Mouse (Mus musculus): ENCODE measurements at regions not wholly inside any gene's neighbourhood (a gene's known extent, or its start where the extent isn't known, plus 50 kb on each side); places are given as distances from the start of the nearest gene placed in this dataset.
"Not testable (repeated sequence)": the region's sequence is repeated elsewhere in the genome, so short reads cannot be mapped to it uniquely, and the experiment has no call there.

DNA sequence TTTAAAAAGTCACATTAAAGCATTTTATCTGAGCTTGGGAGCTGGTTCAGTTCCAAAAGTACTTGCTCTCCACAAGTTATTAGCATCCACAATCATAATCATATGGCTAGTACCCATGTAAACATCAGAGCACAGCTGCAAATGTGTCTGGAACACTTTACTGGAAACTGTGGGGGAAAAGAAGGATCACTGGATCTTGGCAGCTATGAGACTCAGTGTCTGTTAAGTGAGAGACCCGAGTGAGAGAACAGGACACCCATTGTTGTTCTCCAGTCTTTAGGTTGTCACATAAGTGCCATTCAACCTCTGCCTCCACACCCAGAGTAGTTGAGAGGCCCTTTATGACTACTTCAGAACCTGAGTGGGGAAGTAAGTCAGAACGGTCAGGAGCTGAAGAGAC, 1178.2 kb upstream of the Rag2 start:
- no peak overlapping the region for H3K4me3 ChIP-seq
- no peaks in the 10 kb centered on the region for H3K36me3 ChIP-seq
- no peak overlapping the region for H3K9ac ChIP-seq
- peak; percentile 88; the same call in 1 of the 2 replicates for ATAC-seq (ENCODE audit: borderline replicate concordance, extremely low read depth, low FRiP score, low TSS enrichment)
- H3K4me2 ChIP-seq = no peak overlapping the region
- H3K4me1 ChIP-seq = peaks cover 4% of the 10 kb centered on the region; the same call in 1 of the 2 replicates
- 24% methylated on average over 2 of the region's 2 CpGs for WGBS
- no peaks in the 10 kb centered on the region for H3K27me3 ChIP-seq
- no peak overlapping the region for H3K27ac ChIP-seq
- no peaks in the 10 kb centered on the region for H3K9me3 ChIP-seq

DNA sequence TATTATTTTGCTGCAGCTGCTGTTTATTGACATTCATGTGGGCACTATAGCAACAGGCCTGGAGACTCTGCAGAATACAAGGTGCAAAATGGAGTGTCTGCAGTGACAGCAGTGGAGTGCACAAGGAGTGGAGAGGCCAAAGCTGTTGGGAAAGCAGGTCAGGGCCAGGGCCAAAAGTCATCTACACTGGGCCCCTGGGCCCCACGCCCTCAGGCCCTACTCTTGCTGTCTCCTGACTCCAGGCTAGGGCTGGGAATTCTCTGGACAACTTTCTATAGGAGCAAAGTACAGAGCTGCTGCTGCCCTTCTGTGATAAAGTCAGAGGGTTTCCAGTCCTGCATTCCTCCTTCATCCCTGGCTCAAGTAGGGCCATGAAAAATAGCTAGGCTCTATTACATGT, 1164.9 kb upstream of the Rag2 start:
- H3K27me3 ChIP-seq; H3K4me2 ChIP-seq; H3K9me3 ChIP-seq; ATAC-seq (ENCODE audit: borderline replicate concordance, extremely low read depth, low FRiP score, low TSS enrichment); H3K36me3 ChIP-seq; H3K4me3 ChIP-seq; H3K4me1 ChIP-seq; H3K27ac ChIP-seq; H3K9ac ChIP-seq: not testable (repeated sequence)
- WGBS = no CpG with 5 or more reads among the region's 1 CpGs

DNA sequence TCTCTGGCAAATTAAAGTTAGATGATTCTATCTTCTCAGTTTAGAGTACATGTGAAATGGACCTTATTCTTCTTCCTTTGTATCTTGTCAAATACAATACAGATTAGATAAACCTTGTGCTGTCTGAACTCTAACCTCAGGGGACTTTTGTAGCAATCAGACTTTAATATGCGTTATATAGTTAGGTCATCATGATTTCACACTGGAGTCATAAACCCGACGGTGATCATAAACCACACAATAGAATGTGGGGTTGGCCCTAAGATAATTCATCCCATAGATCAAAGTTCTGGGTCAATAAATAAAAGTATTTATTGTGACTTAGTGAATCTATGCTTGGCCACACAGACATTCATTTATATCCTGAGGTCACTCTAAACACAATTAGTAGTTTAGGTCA, 1138.3 kb upstream of the Rag2 start:
- H3K9me3 ChIP-seq; H3K9ac ChIP-seq; H3K4me2 ChIP-seq; ATAC-seq (ENCODE audit: borderline replicate concordance, extremely low read depth, low FRiP score, low TSS enrichment); H3K4me1 ChIP-seq; H3K4me3 ChIP-seq; H3K36me3 ChIP-seq; H3K27me3 ChIP-seq; H3K27ac ChIP-seq: not testable (repeated sequence)
- WGBS = no CpG with 5 or more reads among the region's 3 CpGs

DNA sequence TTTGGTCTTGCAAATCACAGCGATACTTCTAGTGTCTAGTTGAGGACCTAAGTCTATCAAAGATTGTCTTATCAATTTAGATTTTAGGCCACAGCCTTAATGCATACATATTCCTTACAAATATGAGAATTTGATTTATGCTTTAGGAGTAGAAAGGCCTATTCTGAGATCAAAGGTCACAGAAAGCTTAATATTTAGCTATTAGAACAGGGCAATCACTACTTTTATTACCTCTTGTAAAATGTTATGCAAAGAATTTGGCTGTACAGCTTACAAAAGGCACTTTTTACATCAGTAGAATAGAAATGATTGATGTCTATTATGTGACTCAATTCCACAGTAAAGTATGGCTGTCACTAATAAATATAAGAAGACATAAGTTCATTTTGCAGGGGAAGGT, 1119.4 kb upstream of the Rag2 start:
- H3K27ac ChIP-seq; H3K9ac ChIP-seq; H3K9me3 ChIP-seq; H3K4me1 ChIP-seq; H3K4me2 ChIP-seq; H3K4me3 ChIP-seq; H3K27me3 ChIP-seq; H3K36me3 ChIP-seq; ATAC-seq (ENCODE audit: borderline replicate concordance, extremely low read depth, low FRiP score, low TSS enrichment): not testable (repeated sequence)
- no CpG with 5 or more reads among the region's 1 CpGs for WGBS

Data from lung, embryonic 15.5 days (tissue).